Mouse (Mus musculus) embryonic fibroblast, embryonic 13.5 days (primary cell): ENCODE data around the gene Faf2. TPM values are rescaled to one million over a fixed set of nuclear protein-coding genes. Genes with fewer than 3 reads are reported as not detected.

ENCODE experiments used
- H3K27ac ChIP-seq: 2 replicates; pipeline ENCODE4 v1.5.1; 2012; ENCODE audit warnings: low read length, control low read depth, inconsistent platforms; ENCODE audit not compliant: insufficient read depth
- H3K4me1 ChIP-seq: 2 replicates; pipeline ENCODE4 v1.6.1; 2011; ENCODE audit warnings: low read length; ENCODE audit not compliant: control insufficient read depth, insufficient read depth
- H3K4me3 ChIP-seq: 2 replicates; pipeline ENCODE4 v1.5.1; 2011; ENCODE audit warnings: mild to moderate bottlenecking, control low read depth, low read length; ENCODE audit not compliant: insufficient read depth
- CTCF ChIP-seq: IDR thresholded peaks from 2 replicates; pipeline ENCODE4 v1.5.1; 2011; ENCODE audit warnings: mild to moderate bottlenecking, control low read depth, low read length, moderate library complexity, borderline replicate concordance; ENCODE audit not compliant: insufficient read depth
- POLR2A ChIP-seq: IDR thresholded peaks from 2 replicates; pipeline ENCODE4 v1.6.1; 2011; ENCODE audit warnings: low read depth, mild to moderate bottlenecking, control low read depth, low read length, moderate library complexity
- polyA plus RNA-seq: library from polyadenylated mRNA; stranded (reverse); fragments of >200 nt; gene quantifications from 2 replicates; pipeline ENCODE4 v1.2.4, GENCODE M21; 2011; ENCODE audit warnings: low read depth; ENCODE audit not compliant: missing spikeins, insufficient read length

The Faf2 gene
- polyA plus RNA-seq, 1 experiment, result 88.6 TPM

DNA sequence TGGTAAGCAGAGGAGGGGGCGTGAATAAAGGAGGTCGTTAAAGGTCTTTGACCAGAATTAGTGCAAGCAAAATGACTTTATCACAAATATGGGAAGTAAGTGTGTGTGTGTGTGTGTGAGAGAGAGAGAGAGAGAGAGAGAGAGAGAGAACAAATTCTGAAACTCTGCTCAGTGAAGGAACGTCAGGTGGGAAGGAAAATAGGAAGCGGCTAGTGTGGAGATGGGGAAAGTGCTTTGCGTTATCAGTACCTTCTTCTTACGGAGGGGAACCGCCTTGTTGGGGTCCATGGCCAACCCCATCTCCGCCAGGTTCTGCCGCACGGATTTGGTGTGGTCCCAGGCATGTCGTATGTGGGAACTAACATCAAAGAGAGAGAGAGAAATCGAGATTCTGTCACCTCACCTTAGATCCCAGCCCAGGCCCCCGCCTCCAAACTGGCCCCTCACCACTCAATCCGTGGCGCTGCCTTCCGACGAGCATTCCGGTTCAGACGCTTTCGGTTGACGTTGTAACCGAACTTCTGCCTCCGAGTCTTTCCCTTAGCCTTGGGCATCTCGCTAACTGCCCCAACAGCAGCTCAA, 32.1 kb upstream of the Faf2 start:
- peak overlapping the region; percentile 88 for H3K4me3 ChIP-seq
- no peak overlapping the region; the same call in 1 of the 2 replicates for H3K27ac ChIP-seq
- peaks cover 7% of the 10 kb centered on the region for H3K4me1 ChIP-seq
- no peak; the same call in 1 of the 2 replicates for TF ChIP-seq POLR2A
- no peak for TF ChIP-seq CTCF

DNA sequence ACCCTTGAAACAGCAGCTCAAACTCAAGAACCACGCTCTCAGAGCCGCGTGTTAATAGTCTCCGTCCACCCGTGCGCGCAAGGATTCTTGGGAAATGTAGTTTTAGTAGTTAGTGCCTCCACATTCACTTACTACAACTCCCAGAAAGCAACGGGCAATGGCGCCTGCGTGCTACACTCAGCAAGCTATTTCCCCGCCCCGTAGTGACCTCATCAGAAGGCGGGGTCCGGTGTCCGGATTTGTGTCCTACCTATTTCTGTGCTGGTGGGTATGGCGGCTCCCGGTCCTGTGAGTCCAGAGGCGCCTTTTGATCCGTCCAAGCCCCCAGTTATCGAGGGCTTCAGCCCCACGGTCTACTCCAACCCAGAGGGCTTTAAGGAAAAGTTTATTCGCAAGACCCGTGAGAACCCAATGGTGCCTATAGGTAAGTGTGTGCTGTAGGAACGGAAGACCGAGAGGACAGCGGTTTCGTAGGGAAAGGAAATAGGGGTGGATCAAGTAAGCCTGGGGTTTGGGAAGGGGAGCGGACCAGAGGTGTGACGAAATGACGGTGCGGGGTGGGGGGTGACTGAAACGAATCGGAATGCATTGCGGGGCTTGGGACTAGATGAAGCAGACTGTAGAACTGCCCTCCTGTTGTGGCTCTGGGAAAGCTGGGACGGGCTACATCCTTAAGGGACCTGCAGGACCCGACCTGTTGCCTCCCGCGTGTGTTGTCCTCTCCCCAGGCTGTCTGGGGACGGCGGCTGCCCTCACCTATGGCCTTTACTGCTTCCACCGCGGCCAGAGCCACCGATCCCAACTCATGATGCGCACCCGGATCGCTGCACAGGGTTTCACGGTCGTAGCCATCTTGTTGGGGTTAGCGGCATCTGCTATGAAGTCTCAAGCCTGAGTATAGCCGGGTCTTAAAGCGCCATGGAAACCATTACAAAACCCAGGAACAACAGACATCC, 31.3 kb upstream of the Faf2 start, which contains the start of the genes Nop16 and Higd2a:
Gene Nop16, minus strand, starts transcription at position 95 of the 956 bp plus-strand sequence.
Gene Higd2a, plus strand, starts transcription at position 212 of the 956 bp plus-strand sequence.
- peaks cover 7% of the 10 kb centered on the region for H3K4me1 ChIP-seq
- TF ChIP-seq POLR2A (peak; percentile 88), CTCF (no peak)
- H3K4me3 ChIP-seq, result peak within 1 kb of the TSS; percentile 88
- peak within 1 kb of the TSS; percentile 82 for H3K27ac ChIP-seq

DNA sequence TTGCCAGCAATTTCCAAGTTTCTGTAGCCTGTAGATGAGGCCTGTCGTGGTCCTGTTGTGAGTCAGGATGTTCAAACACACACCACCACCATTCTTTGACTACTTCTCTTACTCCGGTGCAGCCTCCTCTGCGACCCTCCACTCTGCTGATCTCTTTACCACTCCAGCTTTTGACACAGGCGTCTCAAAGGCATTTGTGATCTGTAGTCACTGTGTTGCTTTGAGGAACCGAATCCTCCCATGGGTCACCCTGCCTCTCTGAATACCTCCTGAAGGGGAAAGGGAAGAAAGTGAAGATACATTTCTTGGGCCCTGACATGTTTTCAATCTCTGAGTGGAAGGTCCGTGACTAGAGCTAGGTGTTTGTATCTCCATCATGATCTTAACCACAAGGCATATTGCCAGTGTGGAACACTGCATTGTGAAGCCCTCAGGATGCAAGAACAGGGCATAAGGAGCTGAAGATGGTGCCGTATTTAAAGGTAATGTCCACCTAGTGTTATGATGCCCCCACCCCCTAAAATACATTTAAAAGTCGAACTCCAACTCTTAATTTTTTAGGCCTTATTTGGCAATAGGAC, 29.7 kb upstream of the Faf2 start:
- Histone ChIP-seq H3K4me1 (peaks cover 7% of the 10 kb centered on the region), H3K27ac (0 out of 2 replicates have a peak overlapping the region, but pooled peaks have one; percentile 82), H3K4me3 (0 out of 2 replicates have a peak overlapping the region, but pooled peaks have one; percentile 79)
- no peak for TF ChIP-seq POLR2A
- no peak for TF ChIP-seq CTCF

DNA sequence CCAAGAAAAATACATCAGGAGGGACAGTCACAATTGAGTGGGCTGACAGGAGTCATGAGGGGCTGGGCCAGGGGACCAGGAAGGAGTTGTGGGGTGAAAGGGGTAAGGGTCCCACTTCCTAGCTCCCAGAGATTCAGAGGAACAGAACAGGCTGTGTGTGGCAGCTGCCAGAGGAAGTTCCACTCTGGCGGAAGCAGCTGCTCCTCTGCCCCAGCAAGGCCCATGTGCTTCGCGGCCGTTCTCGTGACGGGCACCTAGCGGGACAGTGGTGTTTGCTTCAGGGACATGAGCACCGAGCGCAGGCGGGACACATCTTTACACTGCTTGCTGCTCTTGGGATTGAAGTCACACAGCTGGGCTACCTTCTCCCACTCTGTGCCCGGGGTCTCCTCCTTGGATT, 28.0 kb upstream of the Faf2 start:
- H3K4me1 ChIP-seq, result peaks cover 5% of the 10 kb centered on the region
- H3K27ac ChIP-seq, result no peak overlapping the region
- TF ChIP-seq CTCF (no peak), POLR2A (no peak)
- H3K4me3 ChIP-seq, result no peak overlapping the region

DNA sequence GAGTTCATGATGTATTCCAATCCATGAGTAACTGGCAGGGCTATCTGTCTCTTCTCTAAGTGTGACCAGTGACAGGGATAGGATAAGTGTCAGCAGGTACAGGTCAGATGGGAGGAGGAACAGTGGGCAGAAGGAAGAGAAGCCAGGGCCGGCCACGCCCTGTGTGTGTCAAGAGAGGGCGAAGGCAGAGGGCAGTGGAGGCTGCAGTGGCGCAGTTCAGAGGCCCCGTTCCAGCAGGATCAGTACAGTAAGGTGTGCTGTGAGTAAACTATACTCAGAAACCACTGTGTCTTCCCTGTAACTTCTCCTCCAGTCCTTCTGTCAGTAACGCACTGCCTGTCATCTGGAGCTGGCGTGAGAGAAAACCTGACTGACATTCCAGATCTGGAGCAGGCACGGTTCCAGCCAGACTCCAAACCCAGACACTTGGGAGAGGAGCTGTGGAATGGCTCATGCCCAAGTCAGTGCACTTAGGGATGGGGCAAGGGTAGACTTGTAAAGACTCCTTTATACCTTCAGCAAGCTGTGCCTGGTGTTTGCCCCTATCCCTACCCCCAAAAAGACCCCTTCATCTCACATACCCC, 25.4 kb upstream of the Faf2 start:
- TF ChIP-seq CTCF (no peak), POLR2A (no peak)
- Histone ChIP-seq H3K27ac (peak overlapping the region; percentile 17; the same call in 1 of the 2 replicates), H3K4me1 (peaks cover 4% of the 10 kb centered on the region), H3K4me3 (no peak overlapping the region)

DNA sequence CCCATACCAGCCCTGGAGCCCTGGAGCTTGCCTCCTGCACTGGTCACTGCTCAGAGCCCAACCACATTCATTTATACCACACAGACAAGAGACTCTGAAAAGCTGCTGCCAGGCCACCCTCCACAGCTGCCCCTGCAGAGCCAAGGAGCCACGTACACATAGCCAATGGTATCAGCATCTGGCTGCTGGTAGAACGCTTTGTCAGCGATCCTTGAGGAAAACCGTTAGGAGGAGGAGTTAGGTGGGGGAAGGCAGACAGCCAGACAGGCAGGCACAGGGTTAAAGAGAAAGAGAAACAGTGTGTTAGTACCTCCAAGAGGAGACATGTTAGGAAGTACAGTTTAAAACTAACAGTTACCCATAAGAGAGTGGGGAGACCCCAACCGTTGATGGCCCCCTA, 24.7 kb upstream of the Faf2 start:
- peaks cover 2% of the 10 kb centered on the region for H3K4me1 ChIP-seq
- H3K27ac ChIP-seq, result peak overlapping the region; percentile 17; the same call in 1 of the 2 replicates
- H3K4me3 ChIP-seq, result no peak overlapping the region
- no peak for TF ChIP-seq POLR2A
- no peak for TF ChIP-seq CTCF

DNA sequence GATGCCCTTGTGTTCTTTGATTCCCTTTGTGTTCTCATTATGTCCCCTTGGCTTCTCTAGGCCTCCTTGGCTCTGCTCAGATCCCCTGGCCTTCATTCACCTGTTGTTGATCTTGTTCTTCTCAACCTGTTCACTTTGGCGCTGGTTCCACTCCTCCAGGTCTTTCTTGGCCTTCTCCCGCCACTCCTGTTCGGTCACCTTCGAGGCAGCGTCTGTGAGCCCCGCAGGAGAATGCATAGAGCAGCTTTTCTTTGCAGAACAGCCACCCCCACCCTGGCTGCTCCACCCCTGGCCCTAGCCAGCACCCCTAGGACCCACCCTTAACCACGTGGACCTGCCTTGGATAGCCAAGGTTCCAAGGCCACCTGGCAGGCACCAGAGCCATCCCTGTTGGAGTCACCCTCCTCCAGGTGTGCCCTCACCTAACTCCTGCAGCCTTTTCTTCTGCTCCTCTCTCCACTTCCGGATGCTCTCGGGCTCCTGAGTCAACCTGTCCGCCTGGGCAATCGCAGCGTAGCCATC, 22.9 kb upstream of the Faf2 start:
- no peak for TF ChIP-seq POLR2A
- TF ChIP-seq CTCF, result no peak
- Histone ChIP-seq H3K4me1 (no peaks in the 10 kb centered on the region; the same call in 1 of the 2 replicates), H3K27ac (no peak overlapping the region), H3K4me3 (no peak overlapping the region)

DNA sequence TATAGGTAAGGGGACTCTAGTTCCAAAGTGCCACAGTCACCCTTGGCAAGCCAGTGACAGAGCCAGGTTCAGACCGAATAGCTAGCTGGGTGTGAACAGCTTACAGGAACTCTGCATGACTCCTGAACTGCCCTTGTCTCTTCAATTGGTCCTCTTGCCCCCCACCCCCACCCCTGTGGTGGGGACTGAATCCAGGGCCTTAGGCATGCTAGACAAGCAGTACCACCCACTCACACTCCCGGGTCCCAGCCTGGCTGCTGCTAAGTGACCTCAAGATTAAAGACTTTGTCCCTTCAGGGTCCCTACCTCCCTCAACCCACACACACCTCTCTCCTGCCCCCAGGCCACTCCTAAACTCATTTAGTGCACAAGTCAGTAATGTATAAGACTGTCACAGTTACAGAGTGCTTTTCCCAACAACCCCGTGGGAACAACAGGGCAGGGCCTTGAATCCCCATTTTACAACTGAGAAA, 18.9 kb upstream of the Faf2 start:
- peaks cover 8% of the 10 kb centered on the region; the same call in 1 of the 2 replicates for H3K4me1 ChIP-seq
- H3K27ac ChIP-seq, result no peak overlapping the region
- H3K4me3 ChIP-seq, result no peak overlapping the region
- no peak for TF ChIP-seq CTCF
- no peak for TF ChIP-seq POLR2A

DNA sequence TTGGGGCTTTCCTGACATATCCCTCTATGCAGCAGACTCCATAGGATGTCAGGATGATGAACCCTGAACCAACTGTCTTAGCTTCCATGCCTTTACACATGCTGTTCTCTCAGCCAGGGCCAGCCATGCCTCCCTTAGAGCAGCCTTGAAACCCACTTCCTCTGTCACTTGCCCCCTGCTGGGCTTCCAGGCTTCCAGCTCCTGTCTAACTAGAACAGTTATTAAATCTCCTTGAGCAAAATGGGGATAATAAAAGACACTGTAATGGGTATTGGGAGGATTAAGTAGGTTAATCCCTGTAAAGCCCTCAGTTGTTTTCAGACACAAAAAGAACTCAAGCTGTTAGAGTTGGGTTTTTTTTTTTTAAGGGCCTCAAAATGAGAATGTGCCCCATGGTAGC, 18.1 kb upstream of the Faf2 start:
- H3K4me3 ChIP-seq, result no peak overlapping the region
- no peak for TF ChIP-seq POLR2A
- TF ChIP-seq CTCF, result no peak
- H3K27ac ChIP-seq, result no peak overlapping the region
- H3K4me1 ChIP-seq, result peaks cover 12% of the 10 kb centered on the region
